In genomic region chr9:102437641-102438040, GRCm38 (mm10) we compare ENCODE assay signal across 18 mouse cellular contexts.
DNase-seq lines count a peak whose midpoint lies in the region; TF ChIP-seq lines count a peak whose summit lies in the region.
"Had no signal": no experiment of that assay in that cellular context is flagged by ENCODE, and none has a peak within 500 bp of the region (broad histone marks: within the 10 kb centered on the region; RNA-seq: fewer than 3 reads in every experiment).

No protein-coding gene starts in this region.

- no peak for TF ChIP-seq CTCF in gastrocnemius, adult 2 months (IDR thresholded peaks at IDR 0.05)
- TF ChIP-seq CTCF in heart, adult 2 months (IDR thresholded peaks at IDR 0.05) = no peak

- H3K27me3 ChIP-seq in heart, adult 2 months (ENCODE audit: control insufficient read depth, insufficient read depth, low read length) = no peaks in the 10 kb centered on the region
- H3K27me3 ChIP-seq: heart, embryonic 15.5 days had no signal

- H3K79me2 ChIP-seq in heart, adult 2 months (replicated peaks; ENCODE audit: control insufficient read depth, insufficient read depth, low read length) = no peaks in the 10 kb centered on the region

- WGBS in heart, adult 2 months = 62% methylated on average over 3 of the region's 3 CpGs

- intact Hi-C loops in gastrocnemius, adult 2 months (cut with DNase I) = no loop called here
- intact Hi-C loops in heart, adult 2 months (cut with DNase I) = no loop called here
- intact Hi-C loops in heart, postnatal 14 days (cut with DNase I) = no loop called here

- no peaks in the 10 kb centered on the region for H3K36me3 ChIP-seq in heart, adult 2 months (ENCODE audit: control insufficient read depth, insufficient read depth, low read length)
- H3K36me3 ChIP-seq: embryonic facial prominence, embryonic 10.5 days; forebrain, embryonic 10.5 days; heart, embryonic 15.5 days; hindbrain, embryonic 12.5 days had no signal

- H3K27ac ChIP-seq in gastrocnemius, adult 2 months = peak overlapping the region; percentile 73
- H3K27ac ChIP-seq in heart, adult 2 months = peak overlapping the region; percentile 48
- H3K27ac ChIP-seq: embryonic facial prominence, embryonic 10.5 days; forebrain, embryonic 10.5 days; heart, embryonic 15.5 days; hindbrain, embryonic 12.5 days; hindbrain, postnatal 0 days had no signal

- TF ChIP-seq EP300 in heart, adult 2 months (IDR thresholded peaks at IDR 0.05; ENCODE audit: insufficient read depth, low read depth, low read length) = no peak

- TF ChIP-seq POLR2A in heart, adult 2 months (IDR thresholded peaks at IDR 0.05; ENCODE audit: insufficient read depth, low read depth, low read length) = no peak

- no peak overlapping the region for H3K9ac ChIP-seq in heart, adult 2 months (ENCODE audit: low read depth, low read length)
- H3K9ac ChIP-seq: heart, embryonic 15.5 days; hindbrain, embryonic 12.5 days had no signal

- H3K4me3 ChIP-seq in gastrocnemius, adult 2 months = no peak overlapping the region
- H3K4me3 ChIP-seq in heart, adult 2 months = no peak overlapping the region
- H3K4me3 ChIP-seq: embryonic facial prominence, embryonic 10.5 days; forebrain, embryonic 10.5 days; heart, embryonic 15.5 days; hindbrain, embryonic 12.5 days had no signal

- H3K4me1 ChIP-seq in heart, adult 2 months (ENCODE audit: control insufficient read depth, insufficient read depth, low read length) = peaks cover 5% of the 10 kb centered on the region; the same call in 1 of the 2 replicates
- H3K4me1 ChIP-seq: forebrain, embryonic 10.5 days; heart, embryonic 15.5 days; hindbrain, embryonic 12.5 days had no signal

- DNase-seq in gastrocnemius, adult 2 months = peak; percentile 37
- DNase-seq in gastrocnemius, postnatal 4 days (ENCODE audit: low spot score in 2 of 2) = no peak
- DNase-seq in heart, adult 2 months = peak; percentile 23 to 41
- no peak for DNase-seq in heart, postnatal 14 days
- DNase-seq in lung, postnatal 10 days = peak; percentile 14
- DNase-seq in lung, adult 18-20 months = no peak
- DNase-seq in gonadal fat pad, adult 2 months (ENCODE audit: low read depth) = peak; percentile 49
- DNase-seq in frontal cortex, postnatal 10 days (ENCODE audit: low spot score in 2 of 2) = no peak
- DNase-seq: adrenal gland, adult 2 months; adrenal gland, postnatal 25 days; cerebellum, adult 2 months; kidney, adult 11 months; kidney, adult 9 months had no signal

Comparison
In these comparisons a context has a peak if more than half of its experiments do, and no peak if none do; other contexts are left out.
1. DNase-seq: peak in gastrocnemius, adult 2 months (single experiment), heart, adult 2 months (2 of 2), lung, postnatal 10 days (single experiment) and gonadal fat pad, adult 2 months (single experiment); none in gastrocnemius, postnatal 4 days (0 of 2), heart, postnatal 14 days (0 of 2), lung, adult 18-20 months (0 of 2) and frontal cortex, postnatal 10 days (0 of 2).